Mouse (Mus musculus): ENCODE measurements around the gene Fyn.

DNA sequence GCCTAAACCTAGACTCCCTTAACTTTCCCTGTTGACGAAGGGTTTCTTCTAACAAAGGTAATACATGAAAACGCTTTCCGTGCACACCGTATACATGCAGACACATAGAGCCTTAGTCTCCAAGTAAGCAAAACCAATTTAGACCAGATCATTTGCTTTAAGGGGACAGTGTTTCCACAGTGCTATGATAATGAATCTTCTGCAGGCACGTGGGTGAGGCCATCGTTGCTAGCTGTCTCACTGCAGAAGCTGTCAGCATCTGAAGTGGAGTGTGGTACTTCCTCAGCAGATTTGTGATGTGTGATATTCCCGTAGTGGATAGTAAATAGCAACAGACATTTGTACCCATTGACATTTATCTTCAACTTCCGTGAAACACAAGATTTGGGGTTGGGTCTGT, 16.6 kb downstream of the Fyn start:
- TF ChIP-seq EP300 (IDR thresholded peaks at IDR 0.05; ENCODE audit: low read depth) (no peak), CTCF (IDR thresholded peaks at IDR 0.05; ENCODE audit: low read depth) (no peak)
